Mouse (Mus musculus) heart, embryonic 16.5 days (tissue): ENCODE measurements around the gene Skint3. TPM values are rescaled to one million over a fixed set of nuclear protein-coding genes. Genes with fewer than 3 reads are reported as not detected.

Source experiments
- polyA plus RNA-seq: library from polyadenylated mRNA; unstranded; fragments of >200 nt; fragmentation: Nextera tagmentation; extraction: Ambion mirVana; gene quantifications from 2 replicates; pipeline ENCODE4 v1.2.1, GENCODE M21; 2015

Skint3 gene
- polyA plus RNA-seq, 1 experiment from 2014 or later: 0.05 TPM

Other genes with a start within 250 kb of the Skint3 start
- 0.85 and 1.1 TPM in 2 replicates for gene Skint1, start 226.0 kb upstream of the Skint3 start, polyA plus RNA-seq
- gene Skint4, start 160.2 kb upstream of the Skint3 start, polyA plus RNA-seq: 0.30 and 0.85 TPM in 2 replicates
- not detected in 2 replicates for gene Skint9, start 201.7 kb downstream of the Skint3 start, polyA plus RNA-seq